Mouse (Mus musculus) E14TG2a.4 (cell line): ENCODE measurements around the gene Rad9a.

Experiments
- CTCF ChIP-seq: conservative IDR thresholded peaks from 2 replicates; pipeline ENCODE4 v1.5.1; 2014; ENCODE audit warnings: low read length
- NANOG ChIP-seq: IDR thresholded peaks from 2 replicates; pipeline ENCODE4 v1.6.1; 2014; ENCODE audit warnings: borderline replicate concordance, low read length, mixed read lengths

GRCm38 (mm10) chr19:4159049-4159448 lies 42.4 kb downstream of the Rad9a start:
- TF ChIP-seq CTCF: no peak
- TF ChIP-seq NANOG: no peak
